Mouse (Mus musculus) induced T-regulatory cell, adult 2 months (primary cell): ENCODE results near the gene Agbl1.
A peak's percentile ranks its signal among the peaks of the same experiment; 100 is the strongest.
"Not testable (repeated sequence)": the region's sequence is repeated elsewhere in the genome, so short reads cannot be mapped to it uniquely, and the experiment has no call there.

Experiments used
- DNase-seq: peaks from one replicate; pipeline ENCODE4 v3.0.0-alpha.2; 2012; ENCODE audit warnings: low read depth

Agbl1 gene

DNA sequence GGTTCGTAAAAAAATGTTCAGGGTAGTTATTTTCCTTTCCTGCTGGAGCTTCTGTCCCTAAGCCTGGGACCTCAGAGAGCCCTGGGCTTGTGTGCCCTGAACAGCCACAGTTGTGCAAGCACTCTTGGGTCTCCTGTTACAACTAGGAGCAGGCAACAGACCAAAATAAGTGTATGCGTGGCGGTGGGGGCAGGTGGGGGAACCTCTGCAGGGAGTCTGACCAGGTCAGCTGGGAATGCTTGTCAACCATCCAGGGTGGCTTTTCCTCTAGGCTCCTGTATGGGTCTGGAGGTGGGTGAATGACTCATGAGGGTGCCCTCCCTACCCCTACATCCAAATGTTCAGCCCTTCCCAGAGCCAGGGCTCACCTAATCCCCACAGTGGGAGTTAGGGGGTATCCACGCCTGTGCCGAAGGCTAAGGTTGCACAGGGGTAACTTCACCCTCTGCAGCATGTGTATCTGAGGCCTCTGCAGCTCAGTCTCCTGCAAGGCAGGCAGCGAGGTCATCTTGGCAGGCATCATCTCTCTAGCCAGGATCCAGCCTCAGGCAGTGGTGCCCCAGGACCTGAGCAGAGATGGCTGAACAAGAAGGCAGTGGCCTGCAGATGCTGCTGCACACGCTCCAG, at the start of gene Agbl1:
Agbl1 (plus strand) TSS at position 577 of the 627 bp plus-strand sequence.
- no peak for DNase-seq

- DNase-seq = peak; percentile 1
These were observed 44.6 kb upstream of the Agbl1 start for GRCm38 (mm10) chr7:76185005-76185658.

- peak; percentile 9 for DNase-seq
These were observed 44.0 kb upstream of the Agbl1 start for GRCm38 (mm10) chr7:76185681-76186121.

- DNase-seq = no peak
These were observed 11.1 kb upstream of the Agbl1 start for GRCm38 (mm10) chr7:76218546-76218945.

- no peak for DNase-seq
These were observed 9.8 kb upstream of the Agbl1 start for GRCm38 (mm10) chr7:76219797-76220469.

- DNase-seq = no peak
These were observed 7.0 kb upstream of the Agbl1 start for GRCm38 (mm10) chr7:76222691-76223090.

DNA sequence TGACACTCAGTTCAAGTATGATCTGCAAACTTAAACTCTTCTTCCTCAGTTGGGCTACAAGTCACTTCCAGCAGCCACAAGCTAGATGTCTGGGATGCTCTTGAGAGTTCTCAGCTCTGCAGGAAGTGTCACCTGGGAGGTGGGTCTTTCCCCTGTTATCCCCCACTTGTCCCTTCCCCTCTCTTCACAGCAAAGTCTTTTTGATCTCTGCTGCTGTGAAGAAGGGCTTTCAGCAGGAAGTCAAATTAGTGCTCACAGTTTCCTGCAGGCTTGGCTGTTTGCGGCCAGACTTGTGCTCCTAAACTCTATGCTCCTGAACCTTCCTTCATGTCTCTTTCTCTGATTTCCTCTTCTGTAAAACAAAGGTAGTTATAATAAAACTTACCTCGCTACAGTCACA, 806 bp upstream of the Agbl1 start:
- DNase-seq = peak; percentile 32

- peak; percentile 8 for DNase-seq
These were observed 4.6 kb downstream of the Agbl1 start for GRCm38 (mm10) chr7:76234321-76234720.

DNA sequence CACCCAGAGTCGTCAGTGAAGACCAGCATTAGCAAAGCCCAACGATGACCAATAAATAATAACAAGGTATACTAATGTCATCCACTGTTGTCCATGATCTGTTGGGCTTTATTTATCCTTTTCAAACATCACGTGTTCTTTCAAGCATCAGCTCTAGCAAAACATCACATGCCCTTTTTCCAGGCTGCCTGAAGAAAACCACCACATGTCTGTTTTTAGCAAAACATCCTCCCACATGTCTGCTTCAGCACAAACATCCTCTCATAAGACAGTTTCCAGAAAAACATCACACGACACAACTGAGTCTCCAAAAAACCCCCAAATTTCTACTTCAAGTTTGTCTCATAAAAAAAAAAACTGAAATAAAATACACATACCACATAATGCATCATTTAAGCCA, 7.8 kb downstream of the Agbl1 start:
- DNase-seq = peak; percentile 49

GRCm38 (mm10) chr7:76244839-76245238, 15.2 kb downstream of the Agbl1 start:
- not testable (repeated sequence) for DNase-seq

DNA sequence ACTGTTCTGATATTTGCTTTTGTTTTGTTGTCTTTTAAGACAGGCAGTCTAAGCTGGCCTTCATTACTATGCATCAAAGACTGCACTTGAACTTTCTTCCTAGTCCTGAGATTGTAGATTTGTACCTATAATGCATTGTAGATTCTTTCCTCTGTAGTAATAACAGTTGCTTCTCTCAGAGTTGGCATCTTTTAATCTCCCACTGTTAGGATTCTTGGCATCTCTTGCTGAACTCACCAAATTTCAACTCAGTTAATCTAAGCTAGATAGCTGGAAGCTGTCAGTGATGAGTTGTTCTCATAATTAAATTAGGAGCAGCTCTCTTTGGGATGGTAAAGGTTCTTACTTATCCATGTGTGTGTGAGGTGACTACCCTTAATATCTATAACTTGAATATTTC, 45.4 kb downstream of the Agbl1 start:
- no peak for DNase-seq

- peak; percentile 2 for DNase-seq
These were observed 53.1 kb downstream of the Agbl1 start for GRCm38 (mm10) chr7:76282831-76283230.

GRCm38 (mm10) chr7:76287531-76287930, 57.8 kb downstream of the Agbl1 start:
- DNase-seq = no peak

DNA sequence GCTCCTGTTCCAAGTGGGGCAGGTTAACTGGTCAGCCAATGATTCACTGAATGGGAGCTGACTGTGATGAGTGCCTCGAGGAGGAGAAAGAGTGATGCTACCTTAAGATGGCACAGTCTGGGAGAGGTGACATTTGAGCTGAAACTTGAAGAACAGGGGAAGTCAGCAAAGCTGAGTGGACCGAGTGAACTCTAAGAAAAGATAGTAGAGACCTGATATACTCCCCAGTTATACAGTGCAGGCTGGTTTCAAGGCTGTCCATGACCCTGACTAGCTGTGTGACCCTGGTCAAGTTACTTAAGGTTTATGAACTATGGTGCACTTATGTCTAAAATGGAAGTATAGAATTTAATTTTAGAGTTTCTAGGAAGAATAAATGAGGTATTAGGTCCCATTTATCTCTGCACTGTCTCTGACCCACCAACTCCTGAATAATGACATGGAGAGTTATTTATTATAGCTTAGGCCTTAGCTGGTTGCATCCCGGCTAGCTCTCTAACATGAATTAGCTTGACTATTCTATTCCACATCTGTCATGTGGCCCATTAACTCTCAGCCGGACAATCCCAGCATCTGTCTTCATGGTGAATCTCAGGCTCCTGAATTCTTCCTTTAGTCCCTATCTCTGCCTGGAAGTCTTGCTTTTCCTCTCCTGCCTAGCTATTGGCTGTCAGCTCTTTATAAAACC, 92.3 kb downstream of the Agbl1 start:
- no peak for DNase-seq

DNA sequence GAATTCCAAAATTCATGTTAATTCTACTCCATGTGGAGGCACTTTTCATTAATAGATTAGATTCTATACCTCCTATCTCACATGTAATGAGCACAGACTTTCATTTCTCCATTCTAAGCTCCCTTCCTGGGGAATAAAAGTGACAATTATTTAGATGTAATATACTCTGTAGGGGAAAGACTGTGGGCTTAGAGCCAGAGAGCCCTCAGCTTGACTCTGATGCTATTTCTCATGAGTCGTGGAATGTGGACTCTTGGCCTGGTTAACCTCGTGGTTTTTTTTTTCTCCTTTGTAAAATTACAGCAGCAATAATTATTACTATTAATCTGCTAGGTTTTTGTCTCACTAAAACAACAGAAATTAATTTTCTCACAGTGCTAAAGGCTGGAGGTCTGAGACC, 96.4 kb downstream of the Agbl1 start:
- no peak for DNase-seq

DNA sequence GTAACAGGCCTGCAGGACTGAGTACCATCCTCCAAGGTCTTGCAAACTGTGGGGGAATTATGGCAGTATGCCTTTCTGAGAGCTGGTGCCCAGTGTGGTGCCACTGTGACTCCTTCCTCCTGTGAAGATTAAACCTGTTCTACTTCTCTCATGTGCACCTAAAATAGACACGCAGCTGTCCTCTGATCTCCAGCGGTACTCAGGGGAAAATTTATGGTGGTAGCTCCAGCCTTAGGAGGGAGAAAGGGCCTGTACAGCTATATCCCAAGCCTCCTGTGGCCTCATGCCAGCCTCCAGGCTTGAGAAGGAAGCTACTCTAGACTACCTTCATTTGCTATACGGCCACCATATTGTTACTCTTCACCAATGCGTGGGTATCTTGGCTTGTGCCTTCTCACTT, 109.6 kb downstream of the Agbl1 start:
- no peak for DNase-seq

GRCm38 (mm10) chr7:76341601-76342000, 111.9 kb downstream of the Agbl1 start:
- DNase-seq = no peak

- DNase-seq = peak; percentile 39
These were observed 123.8 kb downstream of the Agbl1 start for GRCm38 (mm10) chr7:76353469-76353868.

DNA sequence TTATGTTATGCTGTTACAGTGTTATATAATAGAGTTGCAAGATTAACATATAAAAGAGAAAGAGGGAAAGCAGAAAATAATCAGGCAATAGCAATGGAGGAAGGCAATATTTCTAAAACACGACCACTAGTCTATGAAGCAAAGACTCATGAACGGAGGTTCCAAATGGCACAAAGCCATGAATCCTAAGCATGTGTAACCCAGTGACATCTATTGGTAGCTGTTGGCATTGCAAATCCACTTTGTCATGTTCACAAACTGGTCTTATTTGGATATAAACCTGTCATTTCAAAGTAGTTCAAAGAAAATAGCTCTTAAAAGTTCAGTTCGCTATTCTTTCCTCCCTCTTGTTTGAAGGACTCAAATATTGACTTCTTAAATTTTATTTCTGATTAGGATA, 124.8 kb downstream of the Agbl1 start:
- DNase-seq = peak; percentile 54

DNA sequence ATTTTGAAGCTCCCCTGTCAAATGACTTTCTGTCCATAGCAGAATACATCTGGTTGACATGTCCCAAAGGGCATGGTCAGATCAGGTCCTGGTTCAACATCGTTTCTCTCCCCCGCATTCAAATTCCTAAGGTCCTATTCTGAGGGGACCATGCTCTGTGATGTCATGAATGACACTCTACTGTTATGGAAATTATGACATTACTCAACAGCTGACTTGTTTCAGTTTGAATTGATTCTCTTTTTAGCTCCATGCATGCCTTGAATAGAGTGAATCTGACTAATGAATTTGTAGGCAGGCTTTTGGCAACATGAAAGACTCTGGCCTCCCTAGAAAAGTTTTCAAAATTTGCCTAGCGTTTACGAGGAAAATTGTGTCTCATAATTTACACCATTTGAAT, 141.6 kb downstream of the Agbl1 start:
- DNase-seq = no peak

- DNase-seq = no peak
These were observed 149.8 kb downstream of the Agbl1 start for GRCm38 (mm10) chr7:76379493-76379892.

DNA sequence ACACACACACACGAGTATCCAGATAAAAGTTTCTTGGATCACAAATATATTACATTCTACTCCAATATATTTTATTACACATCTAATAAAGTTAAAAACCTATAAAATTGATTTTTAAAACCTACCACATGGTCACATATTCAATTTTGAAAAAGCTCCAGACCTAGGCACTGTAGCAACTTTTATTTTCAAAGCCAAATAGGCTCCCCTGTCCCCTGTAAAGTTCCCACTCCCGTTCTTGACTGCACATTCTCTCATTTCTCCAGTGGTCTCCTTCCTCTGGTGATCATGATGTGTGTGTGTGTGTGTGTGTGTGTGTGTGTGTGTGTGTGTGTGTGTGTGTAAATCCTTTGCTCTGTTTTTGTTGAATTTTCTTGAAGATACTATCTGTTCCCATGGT, 152.3 kb downstream of the Agbl1 start:
- no peak for DNase-seq

DNA sequence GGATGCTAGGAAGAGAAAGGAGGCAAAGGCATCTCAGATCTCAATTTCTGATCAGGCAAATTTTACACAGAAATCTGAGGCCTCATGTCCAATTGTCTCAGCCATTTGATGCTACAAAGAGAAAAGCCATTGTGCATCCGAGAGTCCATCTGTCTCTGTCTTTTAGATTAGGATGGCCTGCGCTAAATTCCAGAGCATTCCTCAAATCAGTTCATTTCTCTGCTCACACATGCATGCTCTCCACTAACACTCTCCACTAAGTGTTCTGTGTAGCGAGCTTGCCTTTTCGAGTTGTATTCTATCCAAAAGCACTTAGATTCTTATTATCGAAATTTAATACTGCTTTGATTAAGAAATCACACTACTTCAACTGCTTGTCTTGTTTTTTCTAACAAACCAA, 159.6 kb downstream of the Agbl1 start:
- DNase-seq = no peak
